In genomic region chr8:121059098-121059497, GRCm38 (mm10) we compare ENCODE assay signal across 17 mouse cellular contexts. TPM values are rescaled to one million over a fixed set of nuclear protein-coding genes. Genes with fewer than 3 reads are reported as not detected.
DNase-seq lines count a peak whose midpoint lies in the region; ATAC-seq lines count a peak whose summit lies in the region.
"Had no signal": no experiment of that assay in that cellular context is flagged by ENCODE, and none has a peak within 500 bp of the region (broad histone marks: within the 10 kb centered on the region; RNA-seq: fewer than 3 reads in every experiment).

No protein-coding gene starts in this region.

- H3K27me3 ChIP-seq in neural tube, embryonic 13.5 days: peaks cover 34% of the 10 kb centered on the region

- H3K27ac ChIP-seq in neural tube, embryonic 13.5 days (replicated peaks): no peak overlapping the region
- H3K27ac ChIP-seq: embryonic facial prominence, embryonic 15.5 days; gastrocnemius, adult 2 months; limb, embryonic 13.5 days; neural tube, embryonic 12.5 days had no signal

- H3K36me3 ChIP-seq in neural tube, embryonic 13.5 days: no peaks in the 10 kb centered on the region
- H3K36me3 ChIP-seq: embryonic facial prominence, embryonic 15.5 days; limb, embryonic 13.5 days; neural tube, embryonic 12.5 days had no signal

- no peak overlapping the region for H3K4me2 ChIP-seq in neural tube, embryonic 13.5 days
- H3K4me2 ChIP-seq: embryonic facial prominence, embryonic 15.5 days; limb, embryonic 13.5 days; neural tube, embryonic 12.5 days had no signal

- peaks cover 26% of the 10 kb centered on the region; the same call in 1 of the 2 replicates for H3K4me1 ChIP-seq in neural tube, embryonic 13.5 days (replicated peaks)

- no peaks in the 10 kb centered on the region for H3K9me3 ChIP-seq in neural tube, embryonic 13.5 days
- H3K9me3 ChIP-seq: embryonic facial prominence, embryonic 15.5 days; limb, embryonic 13.5 days; neural tube, embryonic 12.5 days had no signal

- H3K4me3 ChIP-seq in neural tube, embryonic 13.5 days: no peak overlapping the region
- H3K4me3 ChIP-seq: embryonic facial prominence, embryonic 15.5 days; gastrocnemius, adult 2 months; limb, embryonic 13.5 days; neural tube, embryonic 12.5 days had no signal

- no peak for DNase-seq in frontal cortex, postnatal 25 days (ENCODE audit: low spot score in 2 of 2)
- DNase-seq in neural tube, embryonic 10.5 days (ENCODE audit: extremely low spot score, low spot score): no peak
- peak; percentile 65 for DNase-seq in layer of hippocampus, adult 9-11 months
- DNase-seq in ovary, postnatal 10 days (ENCODE audit: low spot score): no peak
- no peak for DNase-seq in spleen, postnatal 36 days (ENCODE audit: low spot score in 2 of 2)
- DNase-seq: adrenal gland, postnatal 14 days; gastrocnemius, adult 2 months; heart, postnatal 4 days; kidney, adult 2 months; lung, adult 18-20 months had no signal

- WGBS in neural tube, embryonic 13.5 days: 68% methylated on average over 7 of the region's 7 CpGs

- peak; percentile 69; the same call in 1 of the 2 replicates for ATAC-seq in frontal cortex, adult (ENCODE audit: low TSS enrichment)
- 0 out of 2 replicates have a peak, but pooled peaks have one; percentile 29 for ATAC-seq in neural tube, embryonic 13.5 days (ENCODE audit: low read depth)
- no peak for ATAC-seq in erythroid progenitor cell, adult 5-6 weeks (replicated peaks; ENCODE audit: low FRiP score, poor library complexity, severe bottlenecking)

- no peak overlapping the region for H3K9ac ChIP-seq in neural tube, embryonic 13.5 days
- H3K9ac ChIP-seq: embryonic facial prominence, embryonic 15.5 days; limb, embryonic 13.5 days; neural tube, embryonic 12.5 days had no signal

RNA-seq across cellular contexts. Expression of gene Foxf1, which starts 25.1 kb away (rescaled TPM):
- 1.2 and 2.1 TPM in 2 replicates for polyA plus RNA-seq in neural tube, embryonic 13.5 days (2015; fragmentation: Nextera tagmentation; extraction: Ambion mirVana)
- not detected in 2 replicates for total RNA-seq in erythroid progenitor cell, adult 5-6 weeks (2015; ENCODE audit: low replicate concordance)
- not detected in 2 replicates for total RNA-seq in erythroid progenitor cell, adult 5-6 weeks (2017; ENCODE audit: low replicate concordance)
- total RNA-seq: megakaryocyte-erythroid progenitor cell, adult 5-6 weeks had no signal

RNA-seq across cellular contexts. Expression of gene Mthfsd, which starts 49.1 kb away (rescaled TPM):
- 50.6 and 53.8 TPM in 2 replicates for polyA plus RNA-seq in neural tube, embryonic 13.5 days (2015; fragmentation: Nextera tagmentation; extraction: Ambion mirVana)
- total RNA-seq in erythroid progenitor cell, adult 5-6 weeks (2015; ENCODE audit: low replicate concordance): 2.9 and 6.7 TPM in 2 replicates
- 6.4 TPM in 2 replicates for total RNA-seq in erythroid progenitor cell, adult 5-6 weeks (2017; ENCODE audit: low replicate concordance)

RNA-seq across cellular contexts. Expression of gene Foxc2, which starts 56.9 kb away (rescaled TPM):
- polyA plus RNA-seq in neural tube, embryonic 13.5 days (2015; fragmentation: Nextera tagmentation; extraction: Ambion mirVana): 6.5 and 7.6 TPM in 2 replicates
- total RNA-seq in erythroid progenitor cell, adult 5-6 weeks (2015; ENCODE audit: low replicate concordance): not detected in 2 replicates
- not detected in 2 replicates for total RNA-seq in erythroid progenitor cell, adult 5-6 weeks (2017; ENCODE audit: low replicate concordance)
- total RNA-seq: megakaryocyte-erythroid progenitor cell, adult 5-6 weeks had no signal
